ENCODE assay signal across 14 mouse cellular contexts in genomic region chr15:86082551-86082961, GRCm38 (mm10). TPM values are rescaled to one million over a fixed set of nuclear protein-coding genes. Genes with fewer than 3 reads are reported as not detected.
DNase-seq lines count a peak whose midpoint lies in the region; ATAC-seq and TF ChIP-seq lines count a peak whose summit lies in the region.
"Had no signal": no experiment of that assay in that cellular context is flagged by ENCODE, and none has a peak within 500 bp of the region (broad histone marks: within the 10 kb centered on the region; RNA-seq: fewer than 3 reads in every experiment).

No protein-coding gene starts in this region.

- no peaks in the 10 kb centered on the region for H3K36me3 ChIP-seq in heart, embryonic 11.5 days (ENCODE audit: control insufficient read depth, insufficient read depth, low read length)
- no peaks in the 10 kb centered on the region for H3K36me3 ChIP-seq in neural tube, embryonic 15.5 days
- H3K36me3 ChIP-seq: embryonic facial prominence, embryonic 12.5 days; midbrain, embryonic 12.5 days had no signal

- no peak for DNase-seq in heart, postnatal 4 days
- DNase-seq in left cerebral cortex, postnatal 25 days (ENCODE audit: low spot score in 2 of 2): peak; percentile 64 to 78
- DNase-seq in left cerebral cortex, postnatal 14 days (ENCODE audit: low spot score in 2 of 2): no peak
- peak; percentile 85 to 87 for DNase-seq in cerebellum, adult 18-20 months
- no peak for DNase-seq in frontal cortex, postnatal 36 days (ENCODE audit: low spot score in 2 of 2)
- DNase-seq: lung, embryonic 14.5 days; spleen, adult 18-20 months; thymus, adult 18-20 months had no signal

- H3K27me3 ChIP-seq in heart, embryonic 11.5 days (ENCODE audit: control insufficient read depth, insufficient read depth, low read length): no peaks in the 10 kb centered on the region
- H3K27me3 ChIP-seq in neural tube, embryonic 15.5 days (replicated peaks): no peaks in the 10 kb centered on the region

- H3K9me3 ChIP-seq in heart, embryonic 11.5 days (replicated peaks; ENCODE audit: control insufficient read depth, low read length): no peaks in the 10 kb centered on the region
- H3K9me3 ChIP-seq in neural tube, embryonic 15.5 days (replicated peaks): no peaks in the 10 kb centered on the region
- H3K9me3 ChIP-seq: embryonic facial prominence, embryonic 12.5 days; midbrain, embryonic 12.5 days had no signal

- intact Hi-C loops in left cerebral cortex, postnatal 25 days (cut with DNase I): loop anchor here (2.0 kb wide), 1 partner anchor 18 kb away; no protein-coding TSS in a partner anchor
- intact Hi-C loops in left cerebral cortex, postnatal 14 days (cut with DNase I): no loop called here

- no peak overlapping the region for H3K4me3 ChIP-seq in heart, embryonic 11.5 days (ENCODE audit: low read depth, low read length)
- no peak overlapping the region for H3K4me3 ChIP-seq in embryonic fibroblast, embryonic 13.5 days (ENCODE audit: insufficient read depth, low read length)
- no peak overlapping the region for H3K4me3 ChIP-seq in neural tube, embryonic 15.5 days (replicated peaks)
- H3K4me3 ChIP-seq: embryonic facial prominence, embryonic 12.5 days; midbrain, embryonic 12.5 days had no signal

- no peak for TF ChIP-seq CTCF in embryonic fibroblast, embryonic 13.5 days (IDR thresholded peaks at IDR 0.05; ENCODE audit: borderline replicate concordance, insufficient read depth, low read length)

- H3K4me1 ChIP-seq in heart, embryonic 11.5 days (ENCODE audit: control insufficient read depth, insufficient read depth, low read length): peaks cover 83% of the 10 kb centered on the region
- peaks cover 23% of the 10 kb centered on the region for H3K4me1 ChIP-seq in embryonic fibroblast, embryonic 13.5 days (ENCODE audit: control insufficient read depth, insufficient read depth, low read length)
- peaks cover 82% of the 10 kb centered on the region for H3K4me1 ChIP-seq in neural tube, embryonic 15.5 days

- no peak overlapping the region for H3K9ac ChIP-seq in heart, embryonic 11.5 days (ENCODE audit: low read depth, low read length)
- H3K9ac ChIP-seq in neural tube, embryonic 15.5 days (replicated peaks): no peak overlapping the region
- H3K9ac ChIP-seq: embryonic facial prominence, embryonic 12.5 days; lung, embryonic 14.5 days had no signal

- H3K27ac ChIP-seq in heart, embryonic 11.5 days (ENCODE audit: low read depth, low read length): peak overlapping the region; percentile 82
- peak overlapping the region; percentile 24; the same call in 1 of the 2 replicates for H3K27ac ChIP-seq in embryonic fibroblast, embryonic 13.5 days (ENCODE audit: insufficient read depth, low read length)
- H3K27ac ChIP-seq in neural tube, embryonic 15.5 days (replicated peaks): no peak overlapping the region
- H3K27ac ChIP-seq: embryonic facial prominence, embryonic 12.5 days; midbrain, embryonic 12.5 days had no signal

- no peak overlapping the region for H3K4me2 ChIP-seq in heart, embryonic 11.5 days
- no peak overlapping the region for H3K4me2 ChIP-seq in neural tube, embryonic 15.5 days
- H3K4me2 ChIP-seq: embryonic facial prominence, embryonic 12.5 days; lung, embryonic 14.5 days; midbrain, embryonic 12.5 days had no signal

- whole genome bisulfite sequencing in heart, embryonic 11.5 days (ENCODE audit: insufficient replicate concordance): 80% methylated on average over 11 of the region's 11 CpGs
- 76% methylated on average over 11 of the region's 11 CpGs for WGBS in neural tube, embryonic 15.5 days

- no peak for TF ChIP-seq POLR2A in embryonic fibroblast, embryonic 13.5 days (IDR thresholded peaks at IDR 0.05; ENCODE audit: low read depth, low read length)

- ATAC-seq in heart, embryonic 11.5 days (replicated peaks; ENCODE audit: insufficient number of reproducible peaks, low FRiP score, low TSS enrichment): no peak
- no peak for ATAC-seq in neural tube, embryonic 15.5 days (ENCODE audit: low FRiP score)

RNA-seq across cellular contexts. Expression of gene Gramd4, which starts 25.1 kb away (rescaled TPM):
- 4.9 and 6.5 TPM in 2 replicates for polyA plus RNA-seq in heart, embryonic 11.5 days (2014; fragmentation: Nextera tagmentation; extraction: Ambion mirVana)
- total RNA-seq in heart, postnatal 4 days (2021): 10 to 100 TPM; 30.1 to 33.6 TPM
- 10 to 100 TPM; 42.0 to 47.6 TPM for total RNA-seq in left cerebral cortex, postnatal 25 days (2021)
- 10 to 100 TPM; 37.2 to 44.3 TPM for total RNA-seq in left cerebral cortex, postnatal 14 days (2021)
- 18.0 and 31.4 TPM in 2 replicates for polyA plus RNA-seq in embryonic fibroblast, embryonic 13.5 days (2011; ENCODE audit: insufficient read length, low read depth, missing spikeins)
- 25.4 and 25.8 TPM in 2 replicates for polyA plus RNA-seq in neural tube, embryonic 15.5 days (2015; fragmentation: Nextera tagmentation; extraction: Ambion mirVana)

RNA-seq across cellular contexts. Expression of gene Celsr1, which starts 49.0 kb away (rescaled TPM):
- 2.1 and 2.2 TPM in 2 replicates for polyA plus RNA-seq in heart, embryonic 11.5 days (2014; fragmentation: Nextera tagmentation; extraction: Ambion mirVana)
- 10 to 100 TPM; 20.0 to 21.3 TPM for total RNA-seq in heart, postnatal 4 days (2021)
- 1 to 10 TPM; 3.1 to 3.9 TPM for total RNA-seq in left cerebral cortex, postnatal 25 days (2021)
- 1 to 10 TPM; 2.2 to 3.1 TPM for total RNA-seq in left cerebral cortex, postnatal 14 days (2021)
- 0.20 and 0.91 TPM in 2 replicates for polyA plus RNA-seq in embryonic fibroblast, embryonic 13.5 days (2011; ENCODE audit: insufficient read length, low read depth, missing spikeins)
- 0.88 and 1.4 TPM in 2 replicates for polyA plus RNA-seq in neural tube, embryonic 15.5 days (2015; fragmentation: Nextera tagmentation; extraction: Ambion mirVana)
- total RNA-seq: CH12.LX had no signal

Comparison
In these comparisons a context has a peak if more than half of its experiments do, and no peak if none do; other contexts are left out.
1. DNase-seq: peak in left cerebral cortex, postnatal 25 days (2 of 2) and cerebellum, adult 18-20 months (2 of 2); none in heart, postnatal 4 days (single experiment), left cerebral cortex, postnatal 14 days (0 of 2) and frontal cortex, postnatal 36 days (0 of 2).
2. RNA of gene Celsr1, which starts 49.0 kb away (total RNA-seq): 20.0 to 21.3 TPM in heart, postnatal 4 days; 3.1 to 3.9 TPM in left cerebral cortex, postnatal 25 days and 2.2 to 3.1 TPM in left cerebral cortex, postnatal 14 days; every median in the first group is over 4 times any median in the second.